Mouse (Mus musculus): ENCODE measurements around the gene Gm20388.

Gene Gm20388

GRCm38 (mm10) chr8:123734486-123734885 is 3823.8 kb downstream of the Gm20388 start:
- no peak for DNase-seq (ENCODE audit: low read depth, low spot score)

GRCm38 (mm10) chr8:123736974-123737373 is 3826.3 kb downstream of the Gm20388 start:
- DNase-seq (ENCODE audit: low read depth, low spot score): no peak

- DNase-seq (ENCODE audit: low read depth, low spot score): no peak
Observed at GRCm38 (mm10) chr8:123740263-123740662, 3829.6 kb downstream of the Gm20388 start.

- no peak for DNase-seq (ENCODE audit: low read depth, low spot score)
Observed at GRCm38 (mm10) chr8:123741232-123741631, 3830.6 kb downstream of the Gm20388 start.

GRCm38 (mm10) chr8:123746488-123746887 is 3835.8 kb downstream of the Gm20388 start:
- DNase-seq (ENCODE audit: low read depth, low spot score): no peak

GRCm38 (mm10) chr8:123747772-123748171 is 3837.1 kb downstream of the Gm20388 start:
- DNase-seq (ENCODE audit: low read depth, low spot score): no peak

- no peak for DNase-seq (ENCODE audit: low read depth, low spot score)
Observed at GRCm38 (mm10) chr8:123750171-123750693, 3839.6 kb downstream of the Gm20388 start.

- no peak for DNase-seq (ENCODE audit: low read depth, low spot score)
Observed at GRCm38 (mm10) chr8:123752773-123753468, 3842.3 kb downstream of the Gm20388 start.

- peak; percentile 17 for DNase-seq (ENCODE audit: low read depth, low spot score)
Observed at GRCm38 (mm10) chr8:123753604-123754375, 3843.1 kb downstream of the Gm20388 start.

GRCm38 (mm10) chr8:123754538-123755431 is 3844.1 kb downstream of the Gm20388 start:
- DNase-seq (ENCODE audit: low read depth, low spot score): no peak

GRCm38 (mm10) chr8:123756901-123757300 is 3846.3 kb downstream of the Gm20388 start:
- DNase-seq (ENCODE audit: low read depth, low spot score): no peak

- no peak for DNase-seq (ENCODE audit: low read depth, low spot score)
Observed at GRCm38 (mm10) chr8:123758935-123759334, 3848.3 kb downstream of the Gm20388 start.

- no peak for DNase-seq (ENCODE audit: low read depth, low spot score)
Observed at GRCm38 (mm10) chr8:123759933-123760332, 3849.3 kb downstream of the Gm20388 start.

GRCm38 (mm10) chr8:123760579-123760978 is 3849.9 kb downstream of the Gm20388 start:
- DNase-seq (ENCODE audit: low read depth, low spot score): no peak

GRCm38 (mm10) chr8:123761266-123761882 is 3850.7 kb downstream of the Gm20388 start:
- DNase-seq (ENCODE audit: low read depth, low spot score): no peak

- no peak for DNase-seq (ENCODE audit: low read depth, low spot score)
Observed at GRCm38 (mm10) chr8:123761883-123762270, 3851.2 kb downstream of the Gm20388 start.

- DNase-seq (ENCODE audit: low read depth, low spot score): no peak
Observed at GRCm38 (mm10) chr8:123763355-123763754, 3852.7 kb downstream of the Gm20388 start.

- no peak for DNase-seq (ENCODE audit: low read depth, low spot score)
Observed at GRCm38 (mm10) chr8:123764671-123765070, 3854.0 kb downstream of the Gm20388 start.

- no peak for DNase-seq (ENCODE audit: low read depth, low spot score)
Observed at GRCm38 (mm10) chr8:123766516-123766915, 3855.9 kb downstream of the Gm20388 start.

GRCm38 (mm10) chr8:123767874-123768273 is 3857.2 kb downstream of the Gm20388 start:
- DNase-seq (ENCODE audit: low read depth, low spot score): no peak

All from CD4-positive helper T cell, adult 2 months (primary cell).